Mouse (Mus musculus) kidney, postnatal 10 days (tissue): ENCODE measurements at regions not wholly inside any gene's neighbourhood (a gene's known extent, or its start where the extent isn't known, plus 50 kb on each side); places are given as distances from the start of the nearest gene placed in this dataset.

Experiments used
- DNase-seq: peaks from one replicate; pipeline ENCODE4 v3.0.0; 2021; ENCODE audit warnings: mixed read lengths

GRCm38 (mm10) chr1:135665484-135665883, 54.4 kb upstream of the Csrp1 start:
- DNase-seq: peak; percentile 6

- DNase-seq: peak; percentile 20
These were observed 51.5 kb upstream of the Csrp1 start for GRCm38 (mm10) chr1:135668331-135668730.

- peak; percentile 42 for DNase-seq
These were observed 50.9 kb upstream of the Csrp1 start for GRCm38 (mm10) chr1:135668951-135669350.

GRCm38 (mm10) chr1:135669803-135670202, 50.1 kb upstream of the Csrp1 start:
- peak; percentile 83 for DNase-seq
